Mouse (Mus musculus) adrenal gland, adult 8-10 months (tissue): Measurements from ENCODE around the gene Wdr43. TPM values are rescaled to one million over a fixed set of nuclear protein-coding genes. Genes with fewer than 3 reads are reported as not detected.
"Not testable (repeated sequence)": the region's sequence is repeated elsewhere in the genome, so short reads cannot be mapped to it uniquely, and the experiment has no call there.

Experiments used
- DNase-seq: peaks from one replicate; pipeline ENCODE4 v3.0.0; 2022
- total RNA-seq, 4 experiments: library from RNA; stranded (reverse); gene quantifications; 2 replicates each; pipeline ENCODE4 v1.2.4; 2022

The Wdr43 gene
- total RNA-seq = 10 to 100 TPM; 41.7 to 62.5 (median 54.4) TPM

DNA sequence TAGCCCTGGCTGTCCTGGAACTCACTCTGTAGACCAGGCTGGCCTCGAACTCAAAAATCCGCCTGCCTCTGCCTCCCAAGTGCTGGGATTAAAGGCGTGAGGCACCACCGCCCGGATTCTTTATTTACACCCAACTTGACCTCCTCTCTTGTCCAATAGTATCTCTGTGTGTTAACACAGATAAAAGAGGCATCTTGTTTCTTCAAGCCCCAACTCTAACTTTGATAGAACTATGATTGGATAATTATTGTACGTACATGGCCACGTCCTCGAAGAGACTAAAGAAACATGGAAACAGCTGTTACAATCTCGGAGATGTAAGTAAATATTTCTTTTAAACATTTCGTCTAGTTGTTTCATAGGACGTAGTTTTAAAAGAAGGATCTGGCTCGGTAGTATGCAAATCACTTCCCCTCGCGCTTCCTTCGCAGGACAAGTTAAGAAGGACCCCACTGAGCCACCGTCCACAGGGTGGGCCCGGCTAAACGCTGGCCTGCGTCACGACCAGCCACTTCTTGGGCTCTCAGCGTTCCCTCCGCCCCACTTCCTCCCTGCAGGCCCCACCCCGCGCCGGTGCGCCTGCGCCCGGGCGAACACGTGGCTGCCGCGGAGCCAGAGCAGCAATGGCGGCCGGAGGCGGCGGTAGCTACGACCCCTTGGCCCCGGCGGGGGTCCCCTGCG is at the start of gene Wdr43:
Gene Wdr43, plus strand, starts transcription at position 258 of the 681 bp plus-strand sequence.
- peak; percentile 96 for DNase-seq

DNA sequence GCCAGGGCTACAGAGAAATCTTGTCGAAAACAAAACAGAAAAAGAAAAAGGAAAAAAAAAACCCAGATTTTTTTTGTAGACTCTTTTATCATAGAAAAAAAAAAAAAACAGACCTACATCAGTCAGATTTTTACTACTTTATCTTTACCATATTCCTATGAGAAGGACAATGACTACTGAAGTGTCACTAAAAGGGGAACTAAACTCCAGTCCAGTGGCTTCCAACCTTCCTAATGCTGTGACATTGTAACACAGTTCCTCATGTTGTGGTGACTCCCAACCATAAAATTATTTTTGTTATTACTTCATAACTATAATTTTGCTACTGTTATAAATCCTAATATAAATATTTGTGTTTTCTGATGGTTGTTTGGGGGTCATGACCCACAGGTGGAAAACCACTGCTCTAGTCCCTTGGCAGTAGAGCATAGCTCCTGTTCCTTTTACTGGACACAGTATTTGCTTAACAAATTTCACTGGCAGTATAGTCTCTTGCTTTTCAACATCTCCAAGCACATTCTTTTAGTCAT is 36.5 kb upstream of the Wdr43 start:
- no peak for DNase-seq

DNA sequence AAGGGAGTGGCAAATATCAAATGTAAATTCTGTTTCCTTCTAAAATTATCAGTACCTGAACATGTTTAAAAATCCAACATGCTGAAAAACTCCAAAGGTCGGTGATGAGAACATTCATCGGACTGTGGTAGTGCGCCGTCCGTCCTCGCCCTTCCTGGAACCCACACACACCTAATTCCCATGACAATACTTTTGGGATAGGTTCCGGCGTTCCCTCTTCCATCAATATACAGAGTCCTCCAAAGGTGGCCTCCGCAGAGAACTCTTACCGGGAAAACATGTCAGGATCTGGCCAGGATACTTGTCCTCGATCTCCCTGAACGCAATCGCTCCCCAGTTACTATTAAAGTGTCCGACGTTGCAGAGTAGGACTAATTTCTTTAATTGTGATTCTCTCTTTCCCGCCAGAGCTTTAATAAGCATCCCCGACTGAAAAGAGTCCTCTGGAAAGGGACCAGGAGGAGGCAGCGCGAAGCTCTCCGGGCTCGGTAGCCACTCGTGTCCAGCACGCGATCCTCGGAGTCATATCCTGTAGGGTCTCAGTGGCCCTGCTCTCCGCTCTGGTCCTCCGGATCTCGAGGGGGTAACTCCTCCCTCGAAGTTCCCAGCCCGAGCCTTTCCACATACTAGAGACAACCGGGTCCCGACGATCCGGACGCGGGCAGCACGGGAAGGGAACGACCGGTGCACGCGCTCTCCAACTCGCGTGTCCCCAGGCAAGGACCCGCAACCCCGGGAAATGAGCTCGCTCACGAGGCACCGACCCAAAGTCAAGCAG is 17.6 kb upstream of the Wdr43 start:
- no peak for DNase-seq

DNA sequence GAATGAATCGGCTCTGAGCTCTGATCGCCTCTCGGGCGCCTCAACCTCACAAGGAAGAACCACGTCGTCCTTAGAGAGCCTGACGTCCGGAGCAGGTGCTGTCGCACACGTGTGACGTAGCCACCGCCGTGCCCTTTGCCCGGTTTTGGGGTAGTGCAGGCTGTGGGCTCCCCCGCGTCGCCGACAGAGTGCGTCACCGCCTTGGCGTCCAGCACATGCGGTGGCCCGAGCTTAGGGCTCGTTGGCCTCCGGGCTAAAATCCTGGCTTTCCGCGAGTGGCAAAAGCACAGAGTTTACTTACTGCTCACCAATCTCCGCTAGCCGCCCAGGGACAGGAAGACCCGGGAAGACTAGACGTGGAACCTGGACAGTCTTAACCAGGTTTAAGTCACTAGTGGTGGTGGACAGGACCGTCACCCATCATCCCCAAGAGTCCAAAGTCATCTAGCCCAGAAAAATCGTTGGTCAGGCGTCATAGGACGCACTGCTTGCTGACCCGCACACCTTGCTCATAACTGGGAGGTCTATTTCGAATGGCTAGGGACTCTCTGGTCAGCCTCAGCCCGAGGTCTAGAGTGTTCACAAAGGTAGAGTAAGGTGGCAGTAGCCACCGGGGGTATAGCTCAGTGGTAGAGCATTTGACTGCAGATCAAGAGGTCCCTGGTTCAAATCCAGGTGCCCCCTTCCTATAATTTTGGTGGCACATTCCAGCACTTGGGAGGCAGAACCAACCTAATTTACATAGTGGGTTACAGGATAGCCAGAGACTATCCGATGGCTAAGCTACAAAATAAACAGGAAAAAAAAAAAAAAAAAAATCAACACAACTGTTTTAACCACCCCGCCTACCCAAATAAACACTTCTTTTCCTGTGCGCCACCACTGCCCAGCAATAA is 16.8 kb upstream of the Wdr43 start:
- peak; percentile 92 for DNase-seq

DNA sequence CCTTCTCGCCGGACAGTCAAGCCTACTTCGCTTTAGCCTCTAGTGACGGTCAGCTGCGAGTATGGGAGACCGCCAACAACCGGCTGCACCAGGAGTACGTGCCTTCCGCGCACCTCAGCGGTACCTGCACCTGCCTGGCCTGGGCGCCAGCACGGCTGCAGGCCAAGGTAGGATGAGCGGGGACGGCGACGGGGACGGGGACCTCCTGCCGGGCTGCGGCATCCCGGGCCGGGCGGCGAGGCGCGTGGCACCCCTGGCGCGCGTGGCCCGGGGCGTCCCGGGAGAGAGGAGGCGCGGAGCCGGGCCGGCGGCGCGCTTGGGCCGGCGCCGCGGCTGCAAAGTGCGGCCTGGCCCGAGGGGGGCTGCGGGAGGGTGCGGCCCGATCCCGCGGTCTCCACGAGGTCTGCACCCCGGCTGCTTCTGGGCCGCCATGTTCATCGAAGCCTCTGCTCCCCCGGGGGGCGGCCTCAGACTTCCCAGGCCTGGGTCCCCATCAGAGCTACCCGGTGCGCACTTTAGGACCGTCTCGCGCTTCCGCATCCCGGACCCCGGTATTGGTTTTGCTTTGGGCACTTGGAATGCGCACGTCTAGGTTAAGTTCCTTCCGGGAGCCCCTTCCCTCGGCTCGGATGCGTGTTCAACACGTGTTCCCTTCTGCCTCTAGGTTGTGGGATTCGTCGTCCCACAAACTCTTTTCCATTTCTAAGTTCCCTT is 781 bp downstream of the Wdr43 start:
- DNase-seq = no peak

DNA sequence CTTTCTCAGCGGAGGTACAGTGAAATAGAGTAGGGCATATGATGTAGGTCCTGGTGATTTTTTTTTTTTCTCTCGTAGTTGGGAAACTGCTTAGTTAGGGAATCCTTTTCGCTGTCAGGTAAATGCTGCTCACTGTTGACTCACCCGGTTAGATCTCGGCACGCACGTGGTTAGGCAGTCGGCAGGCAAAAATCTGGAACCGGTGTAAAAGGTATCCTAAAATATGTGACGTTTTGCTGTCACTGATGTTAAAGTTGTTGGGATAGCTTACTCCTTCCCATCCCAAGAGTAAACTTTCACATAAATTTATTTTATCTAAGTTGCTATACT is 1.3 kb downstream of the Wdr43 start:
- DNase-seq = no peak

DNA sequence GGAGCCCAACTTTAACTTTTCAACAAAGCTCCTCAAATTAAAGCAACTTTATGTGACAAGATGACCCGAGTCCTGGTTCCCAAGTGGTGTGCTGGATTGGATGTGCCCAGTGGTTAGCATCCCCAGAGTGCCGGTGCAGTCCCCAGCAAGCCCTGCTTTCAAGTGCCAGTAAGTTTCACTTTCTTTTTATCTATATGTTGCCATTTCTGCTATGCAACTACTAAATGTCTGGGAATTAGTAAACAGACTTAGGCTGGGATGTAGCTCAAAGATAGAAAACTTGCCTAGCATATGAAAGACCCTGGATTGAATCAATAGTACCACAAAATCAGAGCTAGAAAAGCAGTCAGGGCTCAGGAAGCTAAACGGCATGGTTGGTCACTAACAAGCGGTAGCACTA is 2.3 kb downstream of the Wdr43 start:
- DNase-seq = no peak

DNA sequence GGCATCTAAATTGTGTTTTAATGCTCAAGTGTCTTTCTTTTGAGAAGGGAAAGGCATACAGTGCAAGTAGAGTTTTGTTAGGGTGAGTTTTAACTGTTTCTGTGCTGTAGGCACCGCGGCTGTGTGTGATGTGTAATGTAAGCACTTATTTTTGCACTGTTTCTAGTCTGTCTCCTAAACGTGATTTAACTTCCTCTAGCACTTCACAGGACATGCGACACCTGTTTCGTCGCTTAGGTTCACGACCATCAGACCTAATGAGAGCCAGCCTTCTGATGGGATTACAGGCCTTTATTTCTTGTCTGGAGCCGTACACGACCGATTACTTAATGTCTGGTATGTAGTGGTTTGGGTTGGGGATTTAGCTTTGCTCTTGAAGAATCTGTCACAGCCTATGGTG is 16.1 kb downstream of the Wdr43 start:
- DNase-seq = no peak

DNA sequence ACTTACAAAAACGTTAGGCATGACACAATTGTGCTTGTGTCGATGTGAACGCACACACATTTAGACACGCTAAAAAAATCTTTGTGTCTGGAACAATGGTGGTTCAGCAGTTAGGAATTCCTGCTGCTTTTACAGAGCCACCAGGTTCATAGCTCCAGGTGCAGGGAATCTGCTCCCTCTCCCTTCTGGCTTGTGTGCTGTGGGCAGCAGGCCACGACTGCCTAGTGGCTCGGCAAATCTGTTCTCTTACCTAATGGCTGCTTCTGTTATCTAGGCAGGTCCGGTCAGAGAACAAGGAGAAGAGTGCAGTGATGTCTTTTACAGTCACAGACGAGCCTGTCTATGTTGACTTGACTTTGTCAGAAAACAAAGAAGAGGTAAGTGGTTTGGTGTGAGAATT is 17.7 kb downstream of the Wdr43 start:
- DNase-seq = no peak

DNA sequence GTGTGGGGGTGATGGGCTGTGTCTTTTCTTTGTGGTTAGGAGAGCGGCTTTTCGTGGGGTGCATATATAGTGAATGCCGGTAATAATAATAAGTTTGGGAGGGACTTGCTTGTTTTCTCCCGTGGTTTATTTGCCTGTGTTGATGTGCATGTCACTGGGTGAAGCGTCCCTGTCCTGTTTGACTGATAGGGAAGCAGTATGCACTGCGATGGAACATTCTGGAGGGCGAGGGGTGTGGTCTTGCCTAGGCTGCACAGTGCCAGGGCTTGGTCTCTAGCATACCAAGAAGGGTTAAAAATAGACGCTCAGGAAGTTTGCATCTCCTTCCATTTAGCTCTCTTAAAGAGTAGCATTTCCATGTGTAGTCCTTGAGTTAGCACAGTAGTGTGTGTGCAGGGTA is 21.1 kb downstream of the Wdr43 start:
- DNase-seq = no peak

DNA sequence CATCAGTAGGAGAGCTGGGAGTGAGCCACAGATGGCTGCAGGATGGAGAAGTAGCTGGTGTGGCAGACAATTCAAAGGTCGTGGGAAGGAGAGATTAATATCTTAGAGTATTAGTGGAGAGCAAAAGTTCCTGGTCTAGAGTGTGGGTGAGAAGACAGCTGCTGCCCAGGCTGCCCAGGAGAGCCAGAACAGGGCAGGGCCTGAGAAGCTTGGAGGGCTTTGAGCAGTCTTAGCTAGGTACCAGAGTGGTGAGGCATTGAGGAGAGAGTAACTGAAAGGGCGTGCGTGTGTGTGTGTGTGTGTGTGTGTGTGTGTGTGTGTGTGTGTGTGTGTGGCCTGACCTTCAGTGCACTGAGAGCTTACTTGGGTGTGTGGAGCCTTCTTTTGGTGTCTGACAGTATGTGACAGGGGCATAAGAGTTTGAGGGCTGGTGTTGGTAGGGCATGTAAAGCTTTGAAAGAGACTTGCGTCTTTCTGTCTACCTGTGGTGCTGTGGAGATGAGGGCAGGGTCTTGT is 22.1 kb downstream of the Wdr43 start:
- DNase-seq = no peak

DNA sequence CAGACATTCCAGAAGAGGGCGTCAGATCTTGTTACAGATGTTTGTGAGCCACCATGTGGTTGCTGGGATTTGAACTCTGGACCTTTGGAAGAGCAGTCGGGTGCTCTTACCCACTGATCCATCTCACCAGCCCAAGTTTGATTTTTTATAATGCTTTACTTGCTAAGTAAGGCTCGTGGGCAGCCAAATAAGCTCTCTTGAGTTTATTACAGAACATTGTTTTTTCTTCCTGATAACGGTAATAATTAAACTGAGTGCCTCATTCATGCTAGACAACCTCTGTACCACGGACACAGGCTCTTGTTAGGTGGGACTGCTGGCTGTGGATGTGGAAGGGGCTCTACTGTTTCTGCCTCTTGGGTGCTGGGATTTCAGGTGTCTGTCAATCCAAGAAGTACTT is 23.4 kb downstream of the Wdr43 start:
- not testable (repeated sequence) for DNase-seq

DNA sequence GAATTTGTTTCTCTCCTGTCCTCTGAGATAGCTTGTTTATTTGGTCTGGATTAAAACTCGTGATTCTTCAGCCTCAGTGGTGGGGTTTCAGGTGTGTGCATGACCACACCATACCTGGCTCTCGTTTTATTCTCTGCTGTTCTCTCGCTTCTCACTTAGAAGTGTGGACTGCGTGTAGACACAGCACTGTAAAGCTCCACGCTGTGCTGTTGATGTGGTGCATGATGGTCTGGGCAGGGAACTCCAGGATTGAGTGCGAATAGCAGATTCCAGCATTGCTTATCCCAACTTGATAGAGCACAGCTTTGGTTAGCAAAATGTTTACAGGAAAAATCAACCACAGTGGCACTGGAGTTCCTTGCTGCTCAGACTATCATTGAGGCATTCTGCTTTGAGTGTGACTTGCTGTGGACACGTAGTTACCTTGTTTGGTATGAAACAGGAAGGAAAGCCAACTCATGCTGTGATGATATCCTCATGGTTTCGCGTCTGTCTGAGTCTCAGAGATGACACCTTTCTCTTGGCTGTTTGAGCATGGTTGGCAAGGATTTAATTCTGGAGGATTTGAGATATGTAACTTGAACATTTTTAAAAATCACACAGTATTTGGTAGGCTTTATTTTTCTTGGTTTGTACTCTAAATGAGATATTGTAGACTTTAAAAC is 24.9 kb downstream of the Wdr43 start:
- DNase-seq = no peak

DNA sequence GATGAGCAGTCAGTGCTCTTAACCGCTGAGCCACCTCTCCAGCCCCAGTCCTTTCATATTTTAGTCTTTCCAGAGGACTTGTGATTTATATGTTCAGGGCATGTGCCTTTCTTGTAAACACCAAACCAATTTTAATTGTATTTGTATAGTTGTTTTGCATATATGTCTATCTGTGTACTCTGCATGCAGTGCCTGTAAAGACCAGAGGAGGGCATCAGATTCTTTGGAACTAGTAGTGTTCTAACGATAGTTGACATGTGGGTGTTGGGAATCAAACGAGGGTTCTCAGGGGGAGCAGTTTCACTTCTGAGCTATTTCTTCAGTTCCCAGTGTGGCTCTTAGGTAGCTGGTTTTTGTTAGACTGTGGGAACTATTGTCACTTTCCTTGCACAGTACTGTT is 26.5 kb downstream of the Wdr43 start:
- no peak for DNase-seq

DNA sequence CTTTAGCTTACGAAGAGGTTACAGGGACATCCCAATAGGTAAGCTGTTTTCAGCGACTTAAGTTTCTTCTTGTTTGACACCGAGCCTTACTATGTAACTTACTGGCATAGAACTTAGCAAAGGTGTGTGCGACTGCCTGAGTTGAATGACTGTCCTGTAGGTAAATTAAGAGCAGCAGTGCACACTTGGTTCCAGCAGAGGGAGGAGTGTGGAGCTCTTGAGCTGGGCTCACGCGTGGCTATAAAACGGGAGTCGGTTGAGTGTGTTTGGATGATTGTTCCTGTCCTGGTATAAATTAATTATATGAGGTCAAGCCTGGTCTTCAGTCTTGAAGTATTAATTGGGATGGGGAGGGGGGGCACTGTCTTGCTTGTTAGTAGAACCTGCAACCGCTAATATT is 34.3 kb downstream of the Wdr43 start:
- DNase-seq = no peak

DNA sequence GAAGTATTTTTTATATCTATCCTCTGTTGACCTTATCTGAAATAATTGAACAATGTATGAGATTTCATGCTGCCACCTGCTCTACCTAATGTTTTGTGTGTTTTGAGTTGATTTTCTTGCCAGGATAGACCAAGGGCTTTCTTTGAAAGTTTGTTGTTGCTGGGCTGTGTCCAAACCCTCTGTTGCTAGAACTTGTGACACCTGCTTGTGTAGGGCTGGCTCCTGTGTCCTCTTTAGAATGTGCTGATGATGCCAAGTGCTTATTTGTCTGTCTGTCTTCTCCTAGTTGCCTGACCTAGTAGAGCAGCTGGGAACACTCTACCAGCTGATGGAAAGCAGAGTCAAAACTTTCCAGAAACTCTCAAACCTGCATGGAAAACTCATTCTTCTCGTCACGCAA is 36.8 kb downstream of the Wdr43 start:
- DNase-seq = no peak

DNA sequence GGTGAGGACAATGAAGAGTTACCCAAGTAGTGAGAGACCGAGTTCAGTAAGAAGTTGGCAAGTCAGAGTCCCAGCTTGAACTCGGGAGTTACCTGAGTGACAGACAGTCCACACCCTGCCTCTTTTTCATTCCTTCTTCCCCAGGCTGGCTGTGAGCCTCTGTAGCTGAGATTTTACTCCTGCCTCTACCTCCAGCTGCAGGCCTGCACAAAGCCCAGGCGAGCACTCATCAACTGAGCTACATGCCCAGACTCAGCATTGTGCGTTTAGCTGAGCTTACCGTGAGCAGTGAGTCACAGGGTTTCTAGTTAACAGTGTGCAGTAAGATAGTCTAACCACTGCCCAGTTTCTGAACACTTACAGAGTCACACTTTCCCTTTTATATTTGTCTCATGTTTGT is 37.2 kb downstream of the Wdr43 start:
- DNase-seq = no peak

DNA sequence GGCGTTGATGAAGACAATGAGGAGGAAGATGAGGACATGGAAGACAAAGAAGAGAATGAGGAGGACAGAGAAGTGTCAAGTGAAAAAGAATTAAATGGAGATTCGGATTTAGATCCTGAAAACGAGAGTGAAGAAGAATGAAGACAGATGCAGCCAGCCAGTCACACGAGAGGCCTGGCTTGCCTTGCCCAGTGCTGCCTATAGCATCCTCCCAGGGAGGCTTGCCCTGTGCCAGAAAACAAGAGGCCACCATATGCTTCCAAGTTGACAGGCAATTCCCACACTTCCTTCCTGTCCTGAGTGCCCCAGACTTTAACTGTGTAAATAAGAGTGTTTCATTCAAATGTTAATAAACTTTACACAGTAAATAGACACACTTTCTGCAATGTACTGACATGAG is 41.8 kb downstream of the Wdr43 start:
- DNase-seq = no peak

DNA sequence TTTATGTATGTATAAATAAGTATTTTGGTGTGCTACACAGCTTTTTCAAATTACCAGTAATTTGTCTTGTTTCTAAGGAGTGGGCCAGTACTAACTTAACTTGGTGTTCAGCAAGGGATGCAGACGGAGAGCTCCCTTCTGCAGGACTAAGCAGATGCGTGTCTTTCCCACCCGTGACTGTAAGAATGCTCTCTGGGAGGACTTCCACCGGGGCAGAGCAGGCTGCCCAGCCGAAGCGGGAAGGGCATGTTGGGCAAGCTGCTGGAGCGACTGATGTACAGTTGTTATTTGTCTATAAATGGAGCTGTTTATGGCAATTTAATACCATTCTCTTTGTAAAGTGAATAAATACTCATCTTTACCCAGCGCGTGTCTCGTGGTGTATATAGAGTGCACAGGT is 43.0 kb downstream of the Wdr43 start:
- no peak for DNase-seq

DNA sequence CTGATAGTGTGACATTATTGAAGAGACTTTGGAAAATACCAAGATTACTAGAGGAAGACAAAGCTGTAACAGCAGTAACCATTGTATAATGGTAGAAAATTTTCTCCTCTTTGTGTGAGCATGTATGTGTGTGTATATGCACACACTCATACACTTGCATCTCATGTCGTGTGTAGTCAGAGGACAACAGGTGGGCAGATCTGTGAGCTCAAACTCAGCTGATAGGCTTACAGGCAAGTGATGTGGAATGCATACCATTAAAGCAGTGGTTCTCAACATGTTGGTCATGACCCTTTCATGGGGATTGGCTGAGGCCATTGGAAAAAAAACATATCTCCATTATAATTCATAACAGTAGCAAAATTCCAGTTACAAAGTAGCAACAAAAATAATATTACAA is 44.7 kb downstream of the Wdr43 start:
- DNase-seq = no peak

DNA sequence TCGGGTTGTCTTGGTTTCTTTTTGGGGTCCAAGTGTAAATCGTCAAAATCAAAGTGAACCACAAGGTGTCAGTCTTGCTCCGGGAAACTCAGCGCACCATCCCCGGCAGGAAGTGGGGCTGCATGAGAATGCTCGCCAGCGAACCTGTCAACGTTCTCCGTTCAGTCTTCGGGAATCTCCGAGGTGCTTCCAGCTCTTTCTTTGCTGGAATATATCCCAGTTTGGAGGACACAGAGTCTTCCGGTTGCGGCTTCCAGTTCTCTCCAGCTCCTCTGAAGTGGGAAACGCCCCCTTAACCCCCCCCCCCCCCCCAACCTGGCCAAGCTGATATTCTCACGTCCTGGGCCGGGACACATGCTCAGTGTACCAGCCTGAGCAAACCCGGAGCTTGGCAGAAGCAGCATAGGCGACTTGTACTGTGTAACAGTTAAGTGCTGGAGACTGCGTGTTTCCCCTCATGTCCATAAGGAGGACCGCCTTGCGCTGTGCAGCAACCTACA is 47.1 kb downstream of the Wdr43 start:
- DNase-seq = peak; percentile 42
